Mouse (Mus musculus) heart, embryonic 16.5 days (tissue): ENCODE measurements at regions not wholly inside any gene's neighbourhood (a gene's known extent, or its start where the extent isn't known, plus 50 kb on each side); places are given as distances from the start of the nearest gene placed in this dataset.

Experiments
- ATAC-seq: fragments of 200-750 bp; cut with Nextera tagmentation; replicated peaks from 2 replicates; pipeline ENCODE4 v1.8.0; 2017; ENCODE audit warnings: moderate number of reproducible peaks; ENCODE audit not compliant: insufficient read depth, low FRiP score; ENCODE audit errors: extremely low read depth
- H3K27ac ChIP-seq: fragments of 300-500 bp; sonication (generic); 2 replicates; pipeline ENCODE4 v1.5.1; 2014; ENCODE audit warnings: mild to moderate bottlenecking, low read length, control low read depth, moderate library complexity
- H3K27me3 ChIP-seq: fragments of 300-500 bp; sonication (generic); 2 replicates; pipeline ENCODE4 v1.6.1; 2014; ENCODE audit warnings: low read length, mixed read lengths; ENCODE audit not compliant: control insufficient read depth, insufficient read depth
- H3K36me3 ChIP-seq: fragments of 300-500 bp; sonication (generic); 2 replicates; pipeline ENCODE4 v1.6.1; 2014; ENCODE audit not compliant: control insufficient read depth, insufficient read depth
- H3K4me1 ChIP-seq: fragments of 300-500 bp; sonication (generic); 2 replicates; pipeline ENCODE4 v1.6.1; 2014; ENCODE audit warnings: low read length, mixed read lengths; ENCODE audit not compliant: control insufficient read depth, insufficient read depth
- H3K4me2 ChIP-seq: fragments of 300-500 bp; sonication (generic); 2 replicates; pipeline ENCODE4 v1.6.1; 2014; ENCODE audit warnings: low read depth, mild to moderate bottlenecking, control low read depth, low read length
- H3K4me3 ChIP-seq: fragments of 300-500 bp; sonication (generic); 2 replicates; pipeline ENCODE4 v1.5.1; 2014; ENCODE audit warnings: mild to moderate bottlenecking, control low read depth, low read length
- H3K9ac ChIP-seq: fragments of 300-500 bp; sonication (generic); 2 replicates; pipeline ENCODE4 v1.6.1; 2014; ENCODE audit warnings: low read length, control low read depth
- H3K9me3 ChIP-seq: fragments of 300-500 bp; sonication (generic); replicated peaks from 2 replicates; pipeline ENCODE4 v1.6.1; 2016; ENCODE audit warnings: low read length; ENCODE audit not compliant: control insufficient read depth
- WGBS: fragments of 180-500 bp; shearing (Covaris S2); extraction: QIAGEN DNeasy Blood & Tissue Kit; methylation state at CpG from one replicate; pipeline ENCODE4 v1.1.7; 2014; 5-methylcytosine and 5-hydroxymethylcytosine counted together

DNA sequence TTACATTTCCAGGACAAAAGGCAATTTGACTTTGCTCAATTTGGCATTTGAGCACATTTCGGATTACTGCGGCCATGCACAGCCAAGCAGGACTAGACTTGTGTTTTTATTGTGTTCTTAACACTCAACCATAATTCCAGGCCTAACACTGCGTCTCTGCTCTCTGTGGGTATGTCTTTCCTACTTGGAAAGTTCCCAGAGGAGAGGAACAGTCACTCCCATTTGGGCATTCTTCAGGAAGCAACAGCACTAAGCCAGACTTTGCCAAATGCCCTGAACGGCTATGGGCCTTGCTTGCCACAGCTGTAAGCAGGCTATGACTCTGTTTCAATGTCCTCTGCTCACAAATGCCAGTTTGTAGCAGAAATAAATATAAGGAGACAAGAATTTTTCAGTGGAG lies 56.5 kb upstream of the Pdk3 start:
- ATAC-seq: no peak
- H3K4me1 ChIP-seq: no peaks in the 10 kb centered on the region
- no peak overlapping the region for H3K4me3 ChIP-seq
- H3K36me3 ChIP-seq: no peaks in the 10 kb centered on the region
- H3K9me3 ChIP-seq: no peaks in the 10 kb centered on the region
- H3K9ac ChIP-seq: no peak overlapping the region
- H3K27ac ChIP-seq: no peak overlapping the region
- H3K4me2 ChIP-seq: no peak overlapping the region
- WGBS: 75% methylated on average over 4 of the region's 4 CpGs
- H3K27me3 ChIP-seq: 0 out of 2 replicates have a peak, but pooled peaks cover 4% of the 10 kb centered on the region

DNA sequence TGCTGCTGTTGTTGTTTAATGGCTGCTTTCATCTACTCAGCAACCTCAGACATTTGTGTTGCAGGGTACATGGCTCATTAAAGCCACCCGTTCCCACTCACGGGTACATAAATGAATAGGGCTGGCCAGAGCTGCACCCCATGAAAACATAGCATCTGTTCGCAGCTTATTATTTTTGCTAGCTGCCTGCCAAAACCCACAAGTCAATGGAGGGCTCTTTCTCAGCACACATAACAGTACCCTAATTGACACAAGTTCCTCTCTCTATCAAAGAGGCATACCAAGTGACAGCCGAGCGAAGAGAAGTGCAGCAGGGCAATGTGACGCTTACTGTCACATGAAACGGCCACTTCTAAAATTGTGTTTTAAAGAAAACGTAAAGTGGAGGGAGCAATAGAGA lies 57.0 kb upstream of the Pdk3 start:
- H3K36me3 ChIP-seq: no peaks in the 10 kb centered on the region
- 0 out of 2 replicates have a peak, but pooled peaks cover 4% of the 10 kb centered on the region for H3K27me3 ChIP-seq
- H3K4me2 ChIP-seq: peak overlapping the region; percentile 62
- H3K27ac ChIP-seq: peak overlapping the region; percentile 23; the same call in 1 of the 2 replicates
- peak overlapping the region; percentile 59 for H3K9ac ChIP-seq
- ATAC-seq: no peak
- no peaks in the 10 kb centered on the region for H3K4me1 ChIP-seq
- 62% methylated on average over 8 of the region's 8 CpGs for WGBS
- H3K9me3 ChIP-seq: no peaks in the 10 kb centered on the region
- peak overlapping the region; percentile 49 for H3K4me3 ChIP-seq

DNA sequence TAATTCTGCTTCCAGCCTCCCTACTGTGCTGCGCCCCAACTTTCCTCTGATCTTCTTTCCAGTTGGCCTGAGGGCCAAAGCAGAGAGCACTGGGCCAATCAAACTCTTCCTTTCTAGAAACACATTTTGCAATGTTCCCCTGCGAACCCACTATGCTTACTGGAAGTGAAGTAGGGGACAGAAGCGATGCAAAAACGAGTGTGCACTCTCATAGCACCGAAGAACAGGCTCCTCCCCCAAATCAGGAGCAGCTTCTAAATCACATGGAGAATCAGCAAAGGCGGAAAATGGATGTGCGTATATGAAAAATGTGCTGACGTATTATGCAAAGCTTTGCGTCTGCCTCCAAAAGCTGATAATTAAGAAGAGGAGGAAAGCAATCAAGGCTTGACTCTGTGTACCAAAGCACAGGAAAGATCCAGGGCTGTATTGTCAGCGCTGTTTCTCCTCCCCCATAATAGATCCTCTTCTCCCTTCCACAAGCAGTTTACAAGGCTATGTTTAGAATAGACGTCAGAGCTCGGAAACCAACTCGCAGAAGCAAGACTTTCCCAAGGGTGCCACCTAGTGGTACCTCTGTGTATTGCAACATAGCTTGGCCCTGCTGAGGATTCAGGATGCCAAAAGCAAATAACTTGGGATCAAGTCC lies 57.5 kb upstream of the Pdk3 start:
- peak; percentile 58; the same call in 1 of the 2 replicates for ATAC-seq
- 35% methylated on average over 13 of the region's 13 CpGs for WGBS

DNA sequence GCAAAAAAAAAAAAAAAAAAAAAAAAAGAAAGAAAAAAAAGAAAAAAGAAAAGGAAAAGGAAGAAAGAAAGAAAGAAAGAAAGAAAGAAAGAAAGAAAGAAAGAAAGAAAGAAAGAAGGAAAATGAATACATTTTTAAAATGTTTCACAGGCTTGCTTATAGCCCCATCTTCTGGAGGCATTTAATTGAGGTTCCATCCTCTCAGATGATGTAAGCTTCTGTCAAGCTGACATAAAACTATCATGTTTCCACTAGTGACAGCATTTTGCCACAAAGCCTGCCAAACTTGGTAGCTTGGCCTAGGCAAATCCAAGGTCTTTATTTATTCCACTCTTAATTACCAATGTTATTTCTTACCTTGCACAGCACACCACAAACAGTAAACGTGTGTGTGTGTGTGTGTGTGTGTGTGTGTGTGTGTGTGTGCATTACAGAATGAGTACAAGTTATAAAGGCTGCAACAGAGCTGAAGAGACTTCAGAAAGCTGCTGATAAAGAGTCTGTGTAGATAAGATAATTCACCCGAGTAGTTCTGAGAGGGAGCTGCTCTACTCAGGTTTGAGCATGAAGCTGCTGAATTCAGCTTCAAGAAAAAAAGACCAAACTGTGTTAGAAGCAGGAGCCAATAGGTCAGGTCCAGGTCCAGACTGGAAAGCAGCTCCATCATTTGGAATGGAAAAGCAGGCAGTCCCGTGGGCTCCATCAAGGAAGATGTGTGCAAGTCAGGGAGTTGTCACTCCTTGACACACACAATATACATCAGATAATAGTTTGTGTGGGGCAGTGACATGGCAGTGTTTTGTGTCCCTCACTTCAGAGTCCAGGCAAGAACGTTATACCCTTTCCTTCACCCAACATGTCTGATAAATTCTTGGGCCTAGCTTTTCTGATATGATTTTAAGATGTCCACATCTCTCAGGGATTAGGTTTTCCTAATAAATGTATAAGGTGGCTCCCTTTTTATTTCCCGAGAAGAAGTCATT lies 65.1 kb upstream of the Pdk3 start:
- Histone ChIP-seq H3K4me3 (no peak overlapping the region), H3K27me3 (no peaks in the 10 kb centered on the region), H3K4me1 (no peaks in the 10 kb centered on the region), H3K9ac (no peak overlapping the region), H3K4me2 (no peak overlapping the region), H3K27ac (no peak overlapping the region), H3K9me3 (no peaks in the 10 kb centered on the region), H3K36me3 (no peaks in the 10 kb centered on the region)
- 37% methylated on average over 5 of the region's 5 CpGs for WGBS
- ATAC-seq: no peak

More for the DNA sequence above, 57.5 kb upstream of the Pdk3 start:
- Histone ChIP-seq H3K27ac (peak overlapping the region; percentile 23; the same call in 1 of the 2 replicates), H3K4me3 (peak overlapping the region; percentile 49), H3K4me1 (no peaks in the 10 kb centered on the region), H3K9ac (peak overlapping the region; percentile 59), H3K9me3 (no peaks in the 10 kb centered on the region), H3K27me3 (0 out of 2 replicates have a peak, but pooled peaks cover 4% of the 10 kb centered on the region), H3K36me3 (no peaks in the 10 kb centered on the region), H3K4me2 (peak overlapping the region; percentile 62)

DNA sequence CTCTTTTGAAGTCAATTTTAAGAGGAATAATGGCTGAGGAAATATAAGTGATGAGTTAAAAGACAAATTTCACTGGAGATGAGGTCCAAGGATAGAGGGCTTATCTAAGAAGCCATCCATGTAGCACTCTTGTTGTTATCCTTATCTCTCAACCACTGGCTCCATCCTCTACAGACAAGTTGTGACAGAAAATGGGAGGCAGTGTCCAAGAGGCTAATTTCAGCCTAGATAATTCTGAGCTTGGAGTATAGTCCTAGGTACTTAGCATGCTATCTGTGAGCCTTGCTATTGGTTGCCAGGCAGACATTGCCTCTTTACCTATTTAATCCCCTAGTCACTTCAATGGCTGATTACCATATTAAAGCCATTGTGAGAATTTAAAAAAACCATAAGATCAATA lies 65.2 kb upstream of the AU015836 start:
- no peaks in the 10 kb centered on the region for H3K9me3 ChIP-seq
- H3K36me3 ChIP-seq: no peaks in the 10 kb centered on the region
- no peak overlapping the region for H3K27ac ChIP-seq
- no peak overlapping the region for H3K4me2 ChIP-seq
- H3K27me3 ChIP-seq: no peaks in the 10 kb centered on the region
- H3K4me3 ChIP-seq: no peak overlapping the region
- no peak for ATAC-seq
- no peaks in the 10 kb centered on the region for H3K4me1 ChIP-seq
- H3K9ac ChIP-seq: no peak overlapping the region

DNA sequence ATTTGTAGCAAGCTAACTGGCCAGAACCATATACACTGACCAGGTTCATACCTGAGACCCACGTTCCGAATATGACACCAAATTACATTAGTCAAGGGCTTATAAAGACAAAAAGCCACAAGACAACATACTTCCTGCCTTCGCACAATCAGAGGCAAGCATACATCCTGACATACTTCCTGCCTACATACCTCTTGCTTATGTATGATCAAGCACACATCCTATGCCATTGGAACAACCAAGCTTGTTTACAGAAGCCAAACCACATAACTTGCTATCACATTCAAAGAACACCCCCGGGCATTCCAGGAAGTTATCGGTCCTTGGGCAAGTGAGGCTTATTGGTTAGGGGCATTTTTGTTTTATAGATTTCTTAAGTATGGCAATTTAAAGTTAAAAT lies 62.9 kb upstream of the AU015836 start:
- no peak overlapping the region for H3K4me3 ChIP-seq
- H3K27ac ChIP-seq: no peak overlapping the region
- no peak for ATAC-seq

DNA sequence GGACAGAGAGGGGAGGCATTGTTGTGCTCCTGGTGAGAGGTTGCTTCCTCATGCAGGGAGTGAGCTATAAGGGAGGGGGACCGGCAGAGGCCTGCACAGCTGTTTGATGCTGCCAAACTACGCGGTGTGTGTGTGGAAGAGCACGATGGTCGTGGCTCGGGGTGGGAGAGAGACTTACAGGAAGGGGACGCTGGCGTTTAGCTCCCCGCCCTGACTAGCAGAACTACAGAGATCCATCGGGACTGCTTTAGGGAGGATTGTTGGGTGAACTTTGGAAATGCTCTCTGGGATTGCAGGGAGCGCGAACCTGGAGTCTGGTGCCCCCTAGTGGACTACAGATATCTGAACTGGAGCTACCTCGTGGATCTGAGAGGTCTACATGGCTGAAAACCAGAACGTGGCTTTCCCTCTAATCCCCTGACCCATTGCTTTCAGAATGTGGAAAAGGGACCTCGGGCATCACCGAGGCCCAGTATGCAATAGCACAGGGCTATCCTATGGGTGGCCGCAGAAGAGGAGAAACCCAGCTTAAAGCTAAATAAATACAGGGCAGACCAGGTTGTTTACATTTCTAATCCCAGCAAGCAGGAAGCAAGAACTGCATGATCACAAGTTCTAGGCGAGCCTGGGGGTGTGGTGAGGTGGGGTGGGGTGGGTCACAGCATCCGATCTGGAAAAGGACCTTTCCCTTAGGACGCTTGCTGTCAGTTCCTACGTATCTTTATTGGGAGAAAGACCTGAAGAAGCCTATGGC lies 57.2 kb upstream of the AU015836 start:
- Histone ChIP-seq H3K27me3 (peaks cover 4% of the 10 kb centered on the region; the same call in 1 of the 2 replicates), H3K9ac (peak overlapping the region; percentile 70), H3K9me3 (no peaks in the 10 kb centered on the region), H3K27ac (no peak overlapping the region), H3K4me2 (peak overlapping the region; percentile 69), H3K4me3 (peak overlapping the region; percentile 44), H3K4me1 (no peaks in the 10 kb centered on the region), H3K36me3 (no peaks in the 10 kb centered on the region)
- WGBS: 20% methylated on average over 21 of the region's 21 CpGs
- ATAC-seq: peak; percentile 55; the same call in 1 of the 2 replicates

More for the DNA sequence above, 62.9 kb upstream of the AU015836 start:
- H3K4me1 ChIP-seq: no peaks in the 10 kb centered on the region
- H3K36me3 ChIP-seq: no peaks in the 10 kb centered on the region
- no peak overlapping the region for H3K9ac ChIP-seq
- WGBS: 61% methylated on average over 5 of the region's 5 CpGs
- H3K9me3 ChIP-seq: no peaks in the 10 kb centered on the region
- H3K27me3 ChIP-seq: no peaks in the 10 kb centered on the region
- H3K4me2 ChIP-seq: no peak overlapping the region

DNA sequence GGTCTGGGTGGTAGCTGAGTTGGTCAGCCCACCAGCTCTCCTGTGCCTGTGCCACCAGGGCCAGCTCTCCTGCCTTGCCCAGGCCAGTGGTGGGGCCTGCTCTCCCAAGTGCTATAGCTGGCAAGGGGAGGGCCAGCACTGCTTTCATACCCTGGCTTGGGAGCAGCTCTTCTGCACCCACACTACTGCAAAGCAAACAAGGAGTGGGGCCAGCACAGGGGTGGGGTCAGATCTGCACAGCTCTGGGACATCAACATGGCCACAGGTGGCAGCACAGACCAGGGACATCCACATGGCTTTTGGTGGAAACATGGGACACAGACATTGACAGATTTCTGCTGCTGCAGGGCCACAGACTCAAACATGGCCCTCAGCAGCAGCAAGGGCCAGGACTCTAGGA lies 52.9 kb upstream of the AU015836 start:
- no peak for ATAC-seq
- Histone ChIP-seq H3K4me3 (no peak overlapping the region), H3K4me2 (no peak overlapping the region), H3K36me3 (no peaks in the 10 kb centered on the region), H3K9ac (no peak overlapping the region), H3K9me3 (no peaks in the 10 kb centered on the region), H3K4me1 (no peaks in the 10 kb centered on the region), H3K27me3 (peaks cover 6% of the 10 kb centered on the region), H3K27ac (no peak overlapping the region)
